8 mouse cellular contexts compared by ENCODE assay signal in genomic region chr7:132373594-132374378, GRCm38 (mm10). TPM values are rescaled to one million over a fixed set of nuclear protein-coding genes. Genes with fewer than 3 reads are reported as not detected.
DNase-seq lines count a peak whose midpoint lies in the region; ATAC-seq and TF ChIP-seq lines count a peak whose summit lies in the region.

No protein-coding gene starts in this region.

- H3K27me3 ChIP-seq in C2C12 (ENCODE audit: control insufficient read depth, insufficient read depth, insufficient read length) = no peaks in the 10 kb centered on the region
- no peaks in the 10 kb centered on the region for H3K27me3 ChIP-seq in forebrain, embryonic 13.5 days
- no peaks in the 10 kb centered on the region; the same call in 1 of the 2 replicates for H3K27me3 ChIP-seq in midbrain, embryonic 10.5 days (ENCODE audit: low read depth, poor library complexity, severe bottlenecking)
- no peaks in the 10 kb centered on the region for H3K27me3 ChIP-seq in kidney, embryonic 15.5 days

- no peaks in the 10 kb centered on the region for H3K9me3 ChIP-seq in forebrain, embryonic 13.5 days (replicated peaks)
- H3K9me3 ChIP-seq in midbrain, embryonic 10.5 days (replicated peaks) = no peaks in the 10 kb centered on the region
- no peaks in the 10 kb centered on the region for H3K9me3 ChIP-seq in kidney, embryonic 15.5 days (replicated peaks)

- peak; percentile 26 to 43 for DNase-seq in frontal cortex, postnatal 14 days (ENCODE audit: low spot score in 2 of 2)
- DNase-seq in midbrain, embryonic 10.5 days (ENCODE audit: low spot score) = no peak
- DNase-seq in thymus, postnatal 36 days = no peak
- DNase-seq in thymus, postnatal 0 days (ENCODE audit: low spot score) = no peak

- no peak overlapping the region for H3K4me3 ChIP-seq in C2C12 (ENCODE audit: insufficient read depth, poor library complexity, severe bottlenecking)
- H3K4me3 ChIP-seq in forebrain, embryonic 13.5 days = no peak overlapping the region
- H3K4me3 ChIP-seq in midbrain, embryonic 10.5 days = no peak overlapping the region
- H3K4me3 ChIP-seq in kidney, embryonic 15.5 days (replicated peaks) = no peak overlapping the region

- no peaks in the 10 kb centered on the region for H3K79me2 ChIP-seq in C2C12 (ENCODE audit: control insufficient read depth, insufficient read depth)

- no peak overlapping the region for H3K4me2 ChIP-seq in forebrain, embryonic 13.5 days
- H3K4me2 ChIP-seq in kidney, embryonic 15.5 days = no peak overlapping the region

- no peaks in the 10 kb centered on the region for H3K79me3 ChIP-seq in C2C12 (ENCODE audit: low read depth)

- H3K36me3 ChIP-seq in C2C12 (ENCODE audit: control insufficient read depth, insufficient read depth) = no peaks in the 10 kb centered on the region
- no peaks in the 10 kb centered on the region for H3K36me3 ChIP-seq in forebrain, embryonic 13.5 days (ENCODE audit: poor library complexity, severe bottlenecking)
- no peaks in the 10 kb centered on the region for H3K36me3 ChIP-seq in midbrain, embryonic 10.5 days
- H3K36me3 ChIP-seq in kidney, embryonic 15.5 days = no peaks in the 10 kb centered on the region

- H3K9ac ChIP-seq in forebrain, embryonic 13.5 days = no peak overlapping the region
- no peak overlapping the region for H3K9ac ChIP-seq in kidney, embryonic 15.5 days

- WGBS in forebrain, embryonic 13.5 days = 59% methylated on average over 10 of the region's 10 CpGs
- 67% methylated on average over 10 of the region's 10 CpGs for WGBS in midbrain, embryonic 10.5 days
- WGBS in kidney, embryonic 15.5 days = 73% methylated on average over 10 of the region's 10 CpGs

- H3K27ac ChIP-seq in forebrain, embryonic 13.5 days = no peak overlapping the region
- peak overlapping the region; percentile 53 for H3K27ac ChIP-seq in midbrain, embryonic 10.5 days (replicated peaks)
- no peak overlapping the region for H3K27ac ChIP-seq in kidney, embryonic 15.5 days

- TF ChIP-seq CTCF in C2C12 (IDR thresholded peaks at IDR 0.05; ENCODE audit: control insufficient read depth, insufficient read depth, insufficient read length) = peak; percentile 46

- ATAC-seq in frontal cortex, adult (ENCODE audit: low TSS enrichment) = no peak
- ATAC-seq in forebrain, embryonic 13.5 days = 0 out of 2 replicates have a peak, but pooled peaks have one; percentile 33
- ATAC-seq in kidney, embryonic 15.5 days (replicated peaks; ENCODE audit: low FRiP score) = no peak

- peaks cover 13% of the 10 kb centered on the region for H3K4me1 ChIP-seq in forebrain, embryonic 13.5 days
- peaks cover 25% of the 10 kb centered on the region for H3K4me1 ChIP-seq in midbrain, embryonic 10.5 days
- peaks cover 22% of the 10 kb centered on the region for H3K4me1 ChIP-seq in kidney, embryonic 15.5 days

- no peak overlapping the region for H3ac ChIP-seq in C2C12 (ENCODE audit: control insufficient read depth, insufficient read length, low read depth)

TF ChIP-seq in C2C12, 6 proteins besides CTCF, POLR2A, EP300 and RAD21:
- TF ChIP-seq MYOD1 (IDR thresholded peaks at IDR 0.05; ENCODE audit: control insufficient read depth, insufficient read length, low read depth) (no peak), CEBPB (IDR thresholded peaks at IDR 0.05; ENCODE audit: low read depth) (no peak), FOSL1 (IDR thresholded peaks at IDR 0.05; ENCODE audit: insufficient read depth, low read length, poor library complexity, severe bottlenecking) (no peak), MYOG (IDR thresholded peaks at IDR 0.05; ENCODE audit: control insufficient read depth, extremely low read depth, insufficient read length) (no peak), MAX (IDR thresholded peaks at IDR 0.05) (no peak), USF1 (IDR thresholded peaks at IDR 0.05; ENCODE audit: low read depth) (no peak)
TF ChIP-seq in C2C12: peak in this region for 0.

RNA-seq across cellular contexts. Expression of gene Chst15, which starts 56.8 kb away (rescaled TPM):
- 8.9 TPM for polyA plus RNA-seq in C2C12 (2012; fragmentation: generic; extraction: Trizol)
- polyA plus RNA-seq in forebrain, embryonic 13.5 days (2015; fragmentation: Nextera tagmentation; extraction: Ambion mirVana) = 13.6 and 14.7 TPM in 2 replicates
- polyA plus RNA-seq in midbrain, embryonic 10.5 days (2016; fragmentation: Nextera tagmentation; extraction: Ambion mirVana) = 14.2 and 18.7 TPM in 2 replicates
- 17.8 and 19.3 TPM in 2 replicates for polyA plus RNA-seq in kidney, embryonic 15.5 days (2015; fragmentation: Nextera tagmentation; extraction: Ambion mirVana)
- 5.9 and 8.2 TPM in 2 replicates for polyA plus RNA-seq in thymus, postnatal 0 days (2015; fragmentation: Nextera tagmentation; extraction: Ambion mirVana)

Comparison
In these comparisons a context has a peak if more than half of its experiments do, and no peak if none do; other contexts are left out.
1. DNase-seq: peak in frontal cortex, postnatal 14 days (2 of 2); none in midbrain, embryonic 10.5 days (single experiment), thymus, postnatal 36 days (0 of 2) and thymus, postnatal 0 days (single experiment).